Mouse (Mus musculus): ENCODE data around the gene Gpc6. TPM values are rescaled to one million over a fixed set of nuclear protein-coding genes. Genes with fewer than 3 reads are reported as not detected.

Gene Gpc6
- total and polyA plus RNA-seq, 3 experiments, result not detected

DNA sequence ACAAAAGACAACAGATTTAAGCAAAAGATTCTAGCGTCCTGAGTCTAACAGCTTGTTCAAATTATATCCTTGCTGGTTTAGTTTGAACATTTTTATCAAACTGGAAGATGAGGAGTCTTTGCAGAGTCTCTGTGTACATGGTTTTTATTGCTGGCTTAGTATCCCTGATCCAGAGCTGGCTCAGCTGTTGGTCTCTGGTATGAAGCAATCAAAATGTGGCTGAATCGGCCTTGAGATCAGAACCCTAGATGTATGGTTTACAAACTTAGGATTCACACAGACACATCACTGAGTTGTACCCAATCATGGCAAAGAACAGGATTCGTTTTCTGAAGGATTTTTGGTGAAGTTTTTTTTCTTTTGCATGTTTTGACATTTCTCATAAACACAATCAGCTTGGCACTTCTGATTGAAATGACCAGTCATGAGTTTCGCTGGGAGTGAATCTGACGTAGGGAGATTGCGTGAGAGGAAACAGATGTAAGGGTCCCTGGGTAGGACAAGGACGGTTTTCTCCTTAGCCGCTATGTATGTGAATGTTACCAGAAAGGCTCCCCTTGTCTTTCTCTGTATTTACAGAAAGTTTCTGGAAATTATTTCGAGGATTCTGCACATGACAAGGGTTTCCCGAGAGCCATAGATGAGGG, 987.6 kb downstream of the Gpc6 start:
- Histone ChIP-seq H3K27me3 (replicated peaks) (no peaks in the 10 kb centered on the region), H3K9me3 (replicated peaks; ENCODE audit: low read length) (no peaks in the 10 kb centered on the region), H3K4me1 (ENCODE audit: control insufficient read depth in 1 of 2, insufficient read depth in 2 of 2) (peaks cover 0 to 11% of the 10 kb centered on the region in 2 experiments; a peak in 2 of 4 replicates), H3K79me2 (replicated peaks; ENCODE audit: control insufficient read depth, extremely low read depth, insufficient read depth, poor library complexity, severe bottlenecking) (no peaks in the 10 kb centered on the region), H3K4me3 (replicated peaks in 1 of 3; ENCODE audit: low read depth in 2 of 3, low read length in 2 of 3, poor library complexity in 1 of 3) (no peak overlapping the region), H3K27ac (ENCODE audit: insufficient read depth, low read depth) (no peak overlapping the region), H3K9ac (ENCODE audit: insufficient read depth, low read depth) (no peak overlapping the region), H3K36me3 (replicated peaks in 1 of 2; ENCODE audit: control insufficient read depth in 1 of 2, insufficient read depth in 1 of 2, low read length in 1 of 2) (no peaks in the 10 kb centered on the region), H3K4me2 (ENCODE audit: insufficient read depth, low read depth, poor library complexity, severe bottlenecking) (no peak overlapping the region)
- no peak for DNase-seq (ENCODE audit: extremely low read depth)
- dilution Hi-C loops (cut with MboI; ENCODE audit: extremely low pct_ligation_motif_present, extremely low pct_unique_long_range_greater_than_20kb, low sequenced_read_pairs), result no loop called here
- TF ChIP-seq USF1 (IDR thresholded peaks at IDR 0.05; ENCODE audit: low read depth, low read length) (no peak), TCF12 (IDR thresholded peaks at IDR 0.05; ENCODE audit: low read depth, low read length) (no peak), ZKSCAN1 (IDR thresholded peaks at IDR 0.05; ENCODE audit: borderline replicate concordance, low read depth, low read length) (no peak), E2F4 (IDR thresholded peaks at IDR 0.05; ENCODE audit: insufficient replicate concordance, low read depth, low read length) (no peak), MYC (IDR thresholded peaks at IDR 0.05; ENCODE audit: low read depth, low read length) (no peak), CTCF (conservative IDR thresholded peaks at IDR 0.05 in 1 of 2, IDR thresholded peaks at IDR 0.05 in 1 of 2; ENCODE audit: low read depth in 2 of 2, low read length in 2 of 2) (0 out of 4 replicates have a peak, but pooled peaks of 1 of the 2 experiments have one; percentile 4), ELF1 (IDR thresholded peaks at IDR 0.05; ENCODE audit: low read depth, low read length) (no peak), MAZ (IDR thresholded peaks at IDR 0.05; ENCODE audit: low read depth, low read length) (no peak)
- in situ Hi-C loops (cut with MboI; ENCODE audit: low pct_ligation_motif_present, low pct_unique_long_range_greater_than_20kb, low sequenced_read_pairs), result no loop called here

DNA sequence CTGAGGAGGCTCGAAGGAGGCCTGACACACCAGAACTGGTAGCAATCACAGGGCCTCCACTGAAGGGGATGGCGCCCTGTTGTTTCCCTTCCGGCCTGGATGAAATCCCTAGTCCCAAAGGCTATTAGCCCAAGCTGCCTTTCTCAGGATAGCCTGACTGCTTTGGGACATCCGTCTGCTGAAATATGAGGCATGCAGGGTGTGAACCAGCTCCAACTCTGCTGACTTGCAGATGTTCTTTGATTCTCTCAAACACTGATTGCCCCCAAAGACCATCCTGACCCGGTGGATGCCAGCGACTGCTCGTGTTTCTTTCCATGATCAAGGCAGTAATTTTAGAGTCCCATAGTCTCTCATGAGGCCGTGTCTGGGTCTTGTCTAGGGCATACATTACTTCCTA, 991.5 kb downstream of the Gpc6 start:
- DNase-seq (ENCODE audit: extremely low read depth), result no peak
- H3K9me3 ChIP-seq (replicated peaks; ENCODE audit: low read length), result no peaks in the 10 kb centered on the region
- H3K27ac ChIP-seq (ENCODE audit: insufficient read depth, low read depth), result no peak overlapping the region
- in situ Hi-C loops (cut with MboI; ENCODE audit: low pct_ligation_motif_present, low pct_unique_long_range_greater_than_20kb, low sequenced_read_pairs) (no loop called here), dilution Hi-C loops (cut with MboI; ENCODE audit: extremely low pct_ligation_motif_present, extremely low pct_unique_long_range_greater_than_20kb, low sequenced_read_pairs) (no loop called here)
- H3K4me3 ChIP-seq (replicated peaks in 1 of 3; ENCODE audit: low read depth in 2 of 3, low read length in 2 of 3, poor library complexity in 1 of 3), result no peak overlapping the region
- no peaks in the 10 kb centered on the region for H3K36me3 ChIP-seq (replicated peaks in 1 of 2; ENCODE audit: control insufficient read depth in 1 of 2, insufficient read depth in 1 of 2, low read length in 1 of 2)
- H3K4me1 ChIP-seq (ENCODE audit: control insufficient read depth in 1 of 2, insufficient read depth in 2 of 2), result 0 out of 4 replicates have a peak, but pooled peaks cover 0 to 3% of the 10 kb centered on the region in 2 experiments
- no peak overlapping the region for H3K9ac ChIP-seq (ENCODE audit: insufficient read depth, low read depth)
- no peak for TF ChIP-seq SMC3 (IDR thresholded peaks at IDR 0.05; ENCODE audit: low read depth, low read length)
- H3K4me2 ChIP-seq (ENCODE audit: insufficient read depth, low read depth, poor library complexity, severe bottlenecking), result no peak overlapping the region
- no peaks in the 10 kb centered on the region for H3K79me2 ChIP-seq (replicated peaks; ENCODE audit: control insufficient read depth, extremely low read depth, insufficient read depth, poor library complexity, severe bottlenecking)
- no peaks in the 10 kb centered on the region for H3K27me3 ChIP-seq (replicated peaks)

DNA sequence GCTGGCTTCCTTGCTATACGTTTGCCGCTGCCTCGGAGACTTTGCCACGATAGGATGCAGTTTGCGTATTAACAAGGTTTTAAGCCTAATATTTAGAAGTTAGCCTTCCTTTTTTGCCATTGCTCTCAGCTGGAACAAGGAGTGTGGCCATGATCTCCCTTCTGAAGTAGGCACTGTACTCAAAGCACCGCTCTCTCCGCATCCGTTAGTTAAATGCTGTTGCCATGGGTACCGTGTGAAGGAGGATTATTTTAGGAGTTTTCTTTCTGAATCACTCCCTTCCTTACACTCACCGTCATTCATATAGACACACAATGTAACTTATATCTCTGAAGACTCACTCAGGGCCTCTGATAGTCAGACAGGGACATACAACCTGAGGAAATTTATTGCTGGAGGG, 993.6 kb downstream of the Gpc6 start:
- in situ Hi-C loops (cut with MboI; ENCODE audit: low pct_ligation_motif_present, low pct_unique_long_range_greater_than_20kb, low sequenced_read_pairs) (no loop called here), dilution Hi-C loops (cut with MboI; ENCODE audit: extremely low pct_ligation_motif_present, extremely low pct_unique_long_range_greater_than_20kb, low sequenced_read_pairs) (no loop called here)
- Histone ChIP-seq H3K4me3 (replicated peaks in 1 of 3; ENCODE audit: low read depth in 2 of 3, low read length in 2 of 3, poor library complexity in 1 of 3) (no peak overlapping the region), H3K36me3 (replicated peaks in 1 of 2; ENCODE audit: control insufficient read depth in 1 of 2, insufficient read depth in 1 of 2, low read length in 1 of 2) (no peaks in the 10 kb centered on the region), H3K27ac (ENCODE audit: insufficient read depth, low read depth) (no peak overlapping the region), H3K27me3 (replicated peaks) (no peaks in the 10 kb centered on the region), H3K9me3 (replicated peaks; ENCODE audit: low read length) (no peaks in the 10 kb centered on the region), H3K79me2 (replicated peaks; ENCODE audit: control insufficient read depth, extremely low read depth, insufficient read depth, poor library complexity, severe bottlenecking) (no peaks in the 10 kb centered on the region), H3K9ac (ENCODE audit: insufficient read depth, low read depth) (no peak overlapping the region), H3K4me1 (ENCODE audit: control insufficient read depth in 1 of 2, insufficient read depth in 2 of 2) (peaks cover under 1 to 4% of the 10 kb centered on the region in 2 experiments; a peak in 3 of 4 replicates), H3K4me2 (ENCODE audit: insufficient read depth, low read depth, poor library complexity, severe bottlenecking) (no peak overlapping the region)
- no peak for DNase-seq (ENCODE audit: extremely low read depth)
- no peak for TF ChIP-seq EP300 (IDR thresholded peaks at IDR 0.05; ENCODE audit: low read length)
- no peak for TF ChIP-seq UBTF (IDR thresholded peaks at IDR 0.05; ENCODE audit: low read depth, low read length)
- TF ChIP-seq MEF2A (IDR thresholded peaks at IDR 0.05; ENCODE audit: borderline replicate concordance, low read depth, low read length), result no peak
- TF ChIP-seq TCF12 (IDR thresholded peaks at IDR 0.05; ENCODE audit: low read depth, low read length), result no peak
- TF ChIP-seq MYC (IDR thresholded peaks at IDR 0.05; ENCODE audit: low read depth, low read length), result no peak
- no peak for TF ChIP-seq CHD2 (IDR thresholded peaks at IDR 0.05; ENCODE audit: low read length)
- no peak for TF ChIP-seq CTCF (conservative IDR thresholded peaks at IDR 0.05 in 1 of 2, IDR thresholded peaks at IDR 0.05 in 1 of 2; ENCODE audit: low read depth in 2 of 2, low read length in 2 of 2)
- no peak for TF ChIP-seq NELFE (IDR thresholded peaks at IDR 0.05; ENCODE audit: low read depth, low read length)
- TF ChIP-seq MAZ (IDR thresholded peaks at IDR 0.05; ENCODE audit: low read depth, low read length), result no peak
- TF ChIP-seq PAX5 (IDR thresholded peaks at IDR 0.05; ENCODE audit: low read length), result no peak
- TF ChIP-seq JUND (conservative IDR thresholded peaks at IDR 0.05; ENCODE audit: low read depth, low read length), result no peak
- no peak for TF ChIP-seq MAFK (IDR thresholded peaks at IDR 0.05; ENCODE audit: insufficient replicate concordance, low read length)
- no peak for TF ChIP-seq TBP (conservative IDR thresholded peaks at IDR 0.05; ENCODE audit: low read depth, low read length)
- no peak for TF ChIP-seq ZKSCAN1 (IDR thresholded peaks at IDR 0.05; ENCODE audit: borderline replicate concordance, low read depth, low read length)
- no peak for TF ChIP-seq USF2 (conservative IDR thresholded peaks at IDR 0.05; ENCODE audit: low read depth, low read length)
- TF ChIP-seq HCFC1 (IDR thresholded peaks at IDR 0.05; ENCODE audit: low read depth, low read length), result no peak
- TF ChIP-seq NRF1 (IDR thresholded peaks at IDR 0.05; ENCODE audit: low read depth, low read length), result no peak
- TF ChIP-seq SIN3A (IDR thresholded peaks at IDR 0.05; ENCODE audit: low read length), result no peak
- no peak for TF ChIP-seq MAX (IDR thresholded peaks at IDR 0.05; ENCODE audit: low read length)

Measured in CH12.LX (cell line).